In the genomic region with DNA sequence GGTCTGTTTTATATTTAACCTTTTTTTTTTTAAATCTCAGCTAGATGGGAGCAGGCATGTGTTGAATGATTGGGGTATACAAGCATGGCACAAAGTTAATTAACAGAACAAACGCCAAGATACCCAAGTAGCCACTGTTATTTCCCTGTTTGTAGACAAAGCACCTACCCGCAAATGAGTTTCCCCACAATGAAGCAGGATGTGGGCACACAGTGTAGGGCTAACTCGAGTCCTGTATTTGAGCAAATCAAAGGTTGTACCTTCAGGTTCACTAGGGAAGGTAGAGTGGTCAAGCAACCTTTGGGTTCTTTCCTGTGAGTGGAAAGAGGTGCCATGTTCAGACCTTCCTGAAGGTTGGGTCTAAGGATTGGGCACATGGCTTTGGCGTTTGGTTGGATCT, we compare ENCODE assay signal across 11 mouse cellular contexts. TPM values are rescaled to one million over a fixed set of nuclear protein-coding genes. Genes with fewer than 3 reads are reported as not detected.
DNase-seq lines count a peak whose midpoint lies in the region; ATAC-seq and TF ChIP-seq lines count a peak whose summit lies in the region.
"Had no signal": no experiment of that assay in that cellular context is flagged by ENCODE, and none has a peak within 500 bp of the region (broad histone marks: within the 10 kb centered on the region; RNA-seq: fewer than 3 reads in every experiment).

No protein-coding gene starts in this region.

- H3K9ac ChIP-seq in heart, embryonic 13.5 days = no peak overlapping the region; the same call in 1 of the 2 replicates
- no peak overlapping the region for H3K9ac ChIP-seq in lung, postnatal 0 days (replicated peaks; ENCODE audit: low read depth)
- H3K9ac ChIP-seq in intestine, embryonic 14.5 days (ENCODE audit: low read length) = no peak overlapping the region
- H3K9ac ChIP-seq in stomach, embryonic 14.5 days (replicated peaks; ENCODE audit: low read depth, low read length) = no peak overlapping the region
- H3K9ac ChIP-seq: lung, embryonic 14.5 days had no signal

- no peak overlapping the region for H3K4me3 ChIP-seq in heart, embryonic 13.5 days
- H3K4me3 ChIP-seq in lung, postnatal 0 days (ENCODE audit: low read depth, low read length) = no peak overlapping the region
- H3K4me3 ChIP-seq in lung, adult 2 months (replicated peaks; ENCODE audit: extremely low read depth, low read depth, low read length) = no peak overlapping the region
- H3K4me3 ChIP-seq in intestine, embryonic 14.5 days (ENCODE audit: low read depth, low read length) = no peak overlapping the region
- no peak overlapping the region for H3K4me3 ChIP-seq in stomach, embryonic 14.5 days (ENCODE audit: low read depth, low read length)

- H3K4me1 ChIP-seq in heart, embryonic 13.5 days = peaks cover 80% of the 10 kb centered on the region
- peaks cover 25% of the 10 kb centered on the region; the same call in 1 of the 2 replicates for H3K4me1 ChIP-seq in lung, postnatal 0 days (ENCODE audit: insufficient read depth, low read depth, low read length)
- peaks cover 31% of the 10 kb centered on the region for H3K4me1 ChIP-seq in lung, adult 2 months (ENCODE audit: control insufficient read depth, insufficient read depth, low read length)
- H3K4me1 ChIP-seq in intestine, embryonic 14.5 days (replicated peaks; ENCODE audit: control insufficient read depth, insufficient read depth, low read length) = peaks cover 58% of the 10 kb centered on the region
- peaks cover 51% of the 10 kb centered on the region for H3K4me1 ChIP-seq in stomach, embryonic 14.5 days (ENCODE audit: control insufficient read depth, insufficient read depth, low read length)

- H3K27me3 ChIP-seq in heart, embryonic 13.5 days (replicated peaks) = no peaks in the 10 kb centered on the region
- no peaks in the 10 kb centered on the region for H3K27me3 ChIP-seq in lung, postnatal 0 days (replicated peaks; ENCODE audit: insufficient read depth, low read length)
- H3K27me3 ChIP-seq in intestine, embryonic 14.5 days (replicated peaks; ENCODE audit: control insufficient read depth, insufficient read depth, low read length) = no peaks in the 10 kb centered on the region
- no peaks in the 10 kb centered on the region for H3K27me3 ChIP-seq in stomach, embryonic 14.5 days (ENCODE audit: control insufficient read depth, insufficient read depth, low read length)

- no peaks in the 10 kb centered on the region for H3K9me3 ChIP-seq in heart, embryonic 13.5 days
- H3K9me3 ChIP-seq in lung, postnatal 0 days (ENCODE audit: low read length) = no peaks in the 10 kb centered on the region
- H3K9me3 ChIP-seq in intestine, embryonic 14.5 days (ENCODE audit: control insufficient read depth, low read length) = no peaks in the 10 kb centered on the region
- no peaks in the 10 kb centered on the region for H3K9me3 ChIP-seq in stomach, embryonic 14.5 days (ENCODE audit: control insufficient read depth, low read depth, low read length)

- H3K4me2 ChIP-seq in heart, embryonic 13.5 days = no peak overlapping the region
- H3K4me2 ChIP-seq in lung, postnatal 0 days (replicated peaks; ENCODE audit: low read depth, low read length) = no peak overlapping the region
- H3K4me2 ChIP-seq in intestine, embryonic 14.5 days (ENCODE audit: low read length) = no peak overlapping the region
- H3K4me2 ChIP-seq in stomach, embryonic 14.5 days (replicated peaks; ENCODE audit: low read depth, low read length) = no peak overlapping the region
- H3K4me2 ChIP-seq: lung, embryonic 14.5 days had no signal

- WGBS in heart, embryonic 13.5 days = 77% methylated on average over 4 of the region's 4 CpGs
- 67% methylated on average over 4 of the region's 4 CpGs for WGBS in lung, postnatal 0 days
- 63% methylated on average over 4 of the region's 4 CpGs for WGBS in lung, adult 2 months
- WGBS in intestine, embryonic 14.5 days = 77% methylated on average over 4 of the region's 4 CpGs
- 85% methylated on average over 4 of the region's 4 CpGs for WGBS in stomach, embryonic 14.5 days

- TF ChIP-seq CTCF in lung, postnatal 0 days (IDR thresholded peaks at IDR 0.05) = no peak
- no peak for TF ChIP-seq CTCF in lung, adult 2 months (IDR thresholded peaks at IDR 0.05; ENCODE audit: insufficient read depth, low read length)

- no peaks in the 10 kb centered on the region; the same call in 1 of the 2 replicates for H3K36me3 ChIP-seq in heart, embryonic 13.5 days
- no peaks in the 10 kb centered on the region for H3K36me3 ChIP-seq in lung, postnatal 0 days (ENCODE audit: insufficient read depth, low read length)
- H3K36me3 ChIP-seq in intestine, embryonic 14.5 days (ENCODE audit: control insufficient read depth, insufficient read depth, low read length) = no peaks in the 10 kb centered on the region
- H3K36me3 ChIP-seq in stomach, embryonic 14.5 days (ENCODE audit: control insufficient read depth, insufficient read depth, low read length) = no peaks in the 10 kb centered on the region

- ATAC-seq in heart, embryonic 13.5 days (ENCODE audit: extremely low read depth, insufficient number of reproducible peaks, low FRiP score, low TSS enrichment) = no peak
- ATAC-seq in lung, postnatal 0 days = no peak
- no peak for ATAC-seq in intestine, embryonic 14.5 days (replicated peaks; ENCODE audit: low FRiP score, low TSS enrichment, low read depth)
- no peak for ATAC-seq in stomach, embryonic 14.5 days (ENCODE audit: insufficient number of reproducible peaks, insufficient read depth, low FRiP score, low read depth)

- no peak for TF ChIP-seq POLR2A in lung, adult 2 months (IDR thresholded peaks at IDR 0.05; ENCODE audit: borderline replicate concordance, extremely low read depth, low read depth, low read length)

- DNase-seq in heart, adult 18-20 months = no peak
- no peak for DNase-seq in lung, postnatal 0 days (ENCODE audit: low spot score)
- no peak for DNase-seq in lung, adult 2 months
- DNase-seq in intestine, embryonic 14.5 days (ENCODE audit: low spot score) = no peak
- no peak for DNase-seq in cerebellum, postnatal 36 days
- no peak for DNase-seq in cerebellum, adult 11-12 months
- DNase-seq: right cerebral cortex, postnatal 25 days; thymus, postnatal 14 days had no signal

- H3K27ac ChIP-seq in heart, embryonic 13.5 days (replicated peaks) = peak overlapping the region; percentile 83
- H3K27ac ChIP-seq in lung, postnatal 0 days (ENCODE audit: low read length) = peak overlapping the region; percentile 27
- H3K27ac ChIP-seq in intestine, embryonic 14.5 days (ENCODE audit: low read depth) = peak overlapping the region; percentile 3
- H3K27ac ChIP-seq in stomach, embryonic 14.5 days (ENCODE audit: low read length) = 0 out of 2 replicates have a peak overlapping the region, but pooled peaks have one; percentile 35

- TF ChIP-seq EP300 in lung, postnatal 0 days (IDR thresholded peaks at IDR 0.05) = no peak

RNA-seq across cellular contexts. Expression of a gene that starts 41.5 kb away (rescaled TPM):
- 4.2 and 4.3 TPM in 2 replicates for polyA plus RNA-seq in heart, embryonic 13.5 days (2015; fragmentation: Nextera tagmentation; extraction: Ambion mirVana)
- 10 to 100 TPM; 18.0 to 20.7 TPM for total RNA-seq in heart, adult 18-20 months (2021)
- polyA plus RNA-seq in lung, postnatal 0 days (2015; fragmentation: Nextera tagmentation; extraction: Ambion mirVana) = 3.9 and 4.9 TPM in 2 replicates
- 24.0 and 24.4 TPM in 2 replicates for polyA plus RNA-seq in lung, adult 2 months (2012; rRNA removed)
- polyA plus RNA-seq in intestine, embryonic 14.5 days (2014; fragmentation: Nextera tagmentation; extraction: Ambion mirVana) = 7.2 and 8.4 TPM in 2 replicates
- polyA plus RNA-seq in stomach, embryonic 14.5 days (2014; fragmentation: Nextera tagmentation; extraction: Ambion mirVana) = 7.9 and 9.6 TPM in 2 replicates

Comparison
In these comparisons a context has a peak if more than half of its experiments do, and no peak if none do; other contexts are left out.
1. H3K27ac ChIP-seq: peak in every context shown above with its lines; median percentile 83 in heart, embryonic 13.5 days; 35 in stomach, embryonic 14.5 days; 27 in lung, postnatal 0 days; 3 in intestine, embryonic 14.5 days.